Mouse (Mus musculus) bone marrow, adult 2 months (tissue): Measurements from ENCODE around the gene Wdr75.

ENCODE experiments used
- CTCF ChIP-seq: fragments of 200-500 bp; IDR thresholded peaks from 2 replicates; pipeline ENCODE4 v1.5.1; 2011; ENCODE audit warnings: low read length, control low read depth; ENCODE audit not compliant: control insufficient read depth, insufficient read depth
- POLR2A ChIP-seq: fragments of 200-500 bp; IDR thresholded peaks from 2 replicates; pipeline ENCODE4 v1.6.1; 2011; ENCODE audit warnings: low read depth, mild to moderate bottlenecking, control low read depth, low read length, borderline replicate concordance; ENCODE audit not compliant: control insufficient read depth

GRCm38 (mm10) chr1:45865727-45866126, 70.8 kb downstream of the Wdr75 start:
- TF ChIP-seq CTCF (no peak), POLR2A (no peak)
